Mouse (Mus musculus) heart, adult 9 months (tissue): ENCODE measurements around the gene Abraxas2.
A peak's percentile ranks its signal among the peaks of the same experiment; 100 is the strongest.

Experiments
- DNase-seq, 2 experiments: peaks; one replicate each; pipeline ENCODE4 v3.0.0; 2022; ENCODE audit warnings: low spot score in 2 of 2

Abraxas2 gene

GRCm38 (mm10) chr7:132897258-132897657 is 38.2 kb downstream of the Abraxas2 start:
- DNase-seq: no peak

- DNase-seq: no peak
Observed at GRCm38 (mm10) chr7:132898234-132898633, 39.2 kb downstream of the Abraxas2 start.

- peak; percentile 18 to 33 for DNase-seq
Observed at GRCm38 (mm10) chr7:132900826-132901531, 42.0 kb downstream of the Abraxas2 start.

GRCm38 (mm10) chr7:132903796-132904195 is 44.8 kb downstream of the Abraxas2 start:
- no peak for DNase-seq

GRCm38 (mm10) chr7:132921971-132922370 is 62.9 kb downstream of the Abraxas2 start:
- DNase-seq: no peak

GRCm38 (mm10) chr7:132925227-132925626 is 66.2 kb downstream of the Abraxas2 start:
- DNase-seq: no peak

- DNase-seq: no peak
Observed at GRCm38 (mm10) chr7:132927201-132927600, 68.2 kb downstream of the Abraxas2 start.

GRCm38 (mm10) chr7:132930055-132930454 is 71.0 kb downstream of the Abraxas2 start:
- no peak for DNase-seq

- peak; percentile 97 to 98 for DNase-seq
Observed at GRCm38 (mm10) chr7:132930850-132931559, 72.0 kb downstream of the Abraxas2 start, which contains the start of gene Zranb1. Zranb1 (plus strand) TSS chr7:132931142.

- DNase-seq: peak; percentile 39 to 51
Observed at GRCm38 (mm10) chr7:132931560-132932351, 72.7 kb downstream of the Abraxas2 start.

GRCm38 (mm10) chr7:132933331-132933730 is 74.3 kb downstream of the Abraxas2 start:
- DNase-seq: no peak
